Mouse (Mus musculus) cerebellum, adult 9-10 months (tissue): ENCODE data around the gene Duxbl3.
A peak's percentile ranks its signal among the peaks of the same experiment; 100 is the strongest.
"Not testable (repeated sequence)": the region's sequence is repeated elsewhere in the genome, so short reads cannot be mapped to it uniquely, and the experiment has no call there.

Source experiments
- DNase-seq: peaks from one replicate; pipeline ENCODE4 v3.0.0; 2022

Gene Duxbl3

GRCm38 (mm10) chr14:26257756-26258617, at the start of gene Duxbl3:
TSS of gene Duxbl3 (plus strand) at chr14:26257962.
- not testable (repeated sequence) for DNase-seq

GRCm38 (mm10) chr14:26216233-26217000, 41.3 kb upstream of the Duxbl3 start:
- DNase-seq = not testable (repeated sequence)

- DNase-seq = not testable (repeated sequence)
Observed at GRCm38 (mm10) chr14:26237183-26237582, 20.6 kb upstream of the Duxbl3 start.

GRCm38 (mm10) chr14:26258729-26259128, 967 bp downstream of the Duxbl3 start:
- not testable (repeated sequence) for DNase-seq

- not testable (repeated sequence) for DNase-seq
Observed at GRCm38 (mm10) chr14:26286737-26287136, 29.0 kb downstream of the Duxbl3 start.

- no peak for DNase-seq
Observed at GRCm38 (mm10) chr14:26293859-26294258, 36.1 kb downstream of the Duxbl3 start.

GRCm38 (mm10) chr14:26297055-26297454, 39.3 kb downstream of the Duxbl3 start:
- DNase-seq = no peak

GRCm38 (mm10) chr14:26297484-26297883, 39.7 kb downstream of the Duxbl3 start:
- no peak for DNase-seq

- peak; percentile 37 for DNase-seq
Observed at GRCm38 (mm10) chr14:26303111-26303510, 45.3 kb downstream of the Duxbl3 start.

- no peak for DNase-seq
Observed at GRCm38 (mm10) chr14:26306032-26306431, 48.3 kb downstream of the Duxbl3 start.

- DNase-seq = no peak
Observed at GRCm38 (mm10) chr14:26308813-26309212, 51.1 kb downstream of the Duxbl3 start.

GRCm38 (mm10) chr14:26309511-26309910, 51.7 kb downstream of the Duxbl3 start:
- no peak for DNase-seq

- no peak for DNase-seq
Observed at GRCm38 (mm10) chr14:26316246-26316730, 58.5 kb downstream of the Duxbl3 start.
